Mouse (Mus musculus) heart, embryonic 16.5 days (tissue): ENCODE data around the gene Rps11. TPM values are rescaled to one million over a fixed set of nuclear protein-coding genes. Genes with fewer than 3 reads are reported as not detected.
A peak's percentile ranks its signal among the peaks of the same experiment; 100 is the strongest.

Source experiments
- ATAC-seq: fragments of 200-750 bp; cut with Nextera tagmentation; replicated peaks from 2 replicates; pipeline ENCODE4 v1.8.0; 2017; ENCODE audit warnings: moderate number of reproducible peaks; ENCODE audit not compliant: insufficient read depth, low FRiP score; ENCODE audit errors: extremely low read depth
- H3K27ac ChIP-seq: fragments of 300-500 bp; sonication (generic); 2 replicates; pipeline ENCODE4 v1.5.1; 2014; ENCODE audit warnings: mild to moderate bottlenecking, low read length, control low read depth, moderate library complexity
- H3K27me3 ChIP-seq: fragments of 300-500 bp; sonication (generic); 2 replicates; pipeline ENCODE4 v1.6.1; 2014; ENCODE audit warnings: low read length, mixed read lengths; ENCODE audit not compliant: control insufficient read depth, insufficient read depth
- H3K36me3 ChIP-seq: fragments of 300-500 bp; sonication (generic); 2 replicates; pipeline ENCODE4 v1.6.1; 2014; ENCODE audit not compliant: control insufficient read depth, insufficient read depth
- H3K4me1 ChIP-seq: fragments of 300-500 bp; sonication (generic); 2 replicates; pipeline ENCODE4 v1.6.1; 2014; ENCODE audit warnings: low read length, mixed read lengths; ENCODE audit not compliant: control insufficient read depth, insufficient read depth
- H3K4me2 ChIP-seq: fragments of 300-500 bp; sonication (generic); 2 replicates; pipeline ENCODE4 v1.6.1; 2014; ENCODE audit warnings: low read depth, mild to moderate bottlenecking, control low read depth, low read length
- H3K4me3 ChIP-seq: fragments of 300-500 bp; sonication (generic); 2 replicates; pipeline ENCODE4 v1.5.1; 2014; ENCODE audit warnings: mild to moderate bottlenecking, control low read depth, low read length
- H3K9ac ChIP-seq: fragments of 300-500 bp; sonication (generic); 2 replicates; pipeline ENCODE4 v1.6.1; 2014; ENCODE audit warnings: low read length, control low read depth
- H3K9me3 ChIP-seq: fragments of 300-500 bp; sonication (generic); replicated peaks from 2 replicates; pipeline ENCODE4 v1.6.1; 2016; ENCODE audit warnings: low read length; ENCODE audit not compliant: control insufficient read depth
- WGBS: fragments of 180-500 bp; shearing (Covaris S2); extraction: QIAGEN DNeasy Blood & Tissue Kit; methylation state at CpG from one replicate; pipeline ENCODE4 v1.1.7; 2014; 5-methylcytosine and 5-hydroxymethylcytosine counted together
- polyA plus RNA-seq: library from polyadenylated mRNA; unstranded; fragments of >200 nt; fragmentation: Nextera tagmentation; extraction: Ambion mirVana; gene quantifications from 2 replicates; pipeline ENCODE4 v1.2.1, GENCODE M21; 2015

Rps11 gene
- polyA plus RNA-seq, 1 experiment from 2014 or later = 812 TPM

- no peak for ATAC-seq
- peak overlapping the region; percentile 76 for H3K4me2 ChIP-seq
- H3K4me1 ChIP-seq = peaks cover 15% of the 10 kb centered on the region
- H3K36me3 ChIP-seq = peaks cover 16% of the 10 kb centered on the region
- no peaks in the 10 kb centered on the region for H3K27me3 ChIP-seq
- peak overlapping the region; percentile 83 for H3K27ac ChIP-seq
- no peaks in the 10 kb centered on the region for H3K9me3 ChIP-seq
- peak overlapping the region; percentile 59 for H3K4me3 ChIP-seq
- H3K9ac ChIP-seq = peak overlapping the region; percentile 71; the same call in 1 of the 2 replicates
- 76% methylated on average over 13 of the region's 13 CpGs for WGBS
These were observed 33.8 kb downstream of the Rps11 start for GRCm38 (mm10) chr7:45090251-45090977.

GRCm38 (mm10) chr7:45088597-45088996, 35.6 kb downstream of the Rps11 start:
- WGBS = 92% methylated on average over 17 of the region's 17 CpGs
- H3K4me2 ChIP-seq = no peak overlapping the region
- H3K27ac ChIP-seq = no peak overlapping the region
- H3K4me3 ChIP-seq = no peak overlapping the region
- H3K27me3 ChIP-seq = no peaks in the 10 kb centered on the region
- H3K9me3 ChIP-seq = no peaks in the 10 kb centered on the region
- ATAC-seq = no peak
- H3K4me1 ChIP-seq = peaks cover 15% of the 10 kb centered on the region
- H3K9ac ChIP-seq = no peak overlapping the region
- peaks cover 19% of the 10 kb centered on the region for H3K36me3 ChIP-seq

- H3K36me3 ChIP-seq = peaks cover 19% of the 10 kb centered on the region
- WGBS = 79% methylated on average over 4 of the region's 4 CpGs
- H3K4me3 ChIP-seq = no peak overlapping the region
- no peak overlapping the region for H3K9ac ChIP-seq
- H3K9me3 ChIP-seq = no peaks in the 10 kb centered on the region
- no peak overlapping the region for H3K4me2 ChIP-seq
- ATAC-seq = no peak
- H3K27ac ChIP-seq = no peak overlapping the region
- peaks cover 6% of the 10 kb centered on the region for H3K4me1 ChIP-seq
- no peaks in the 10 kb centered on the region for H3K27me3 ChIP-seq
These were observed 38.2 kb downstream of the Rps11 start for GRCm38 (mm10) chr7:45086084-45086483.

- H3K9me3 ChIP-seq = no peaks in the 10 kb centered on the region
- no peak overlapping the region for H3K27ac ChIP-seq
- WGBS = 75% methylated on average over 22 of the region's 22 CpGs
- ATAC-seq = no peak
- no peak overlapping the region for H3K4me3 ChIP-seq
- 0 out of 2 replicates have a peak, but pooled peaks cover under 1% of the 10 kb centered on the region for H3K4me1 ChIP-seq
- H3K36me3 ChIP-seq = peaks cover 15% of the 10 kb centered on the region
- no peak overlapping the region for H3K9ac ChIP-seq
- peak overlapping the region; percentile 2; the same call in 1 of the 2 replicates for H3K4me2 ChIP-seq
- H3K27me3 ChIP-seq = no peaks in the 10 kb centered on the region
These were observed 40.8 kb downstream of the Rps11 start for GRCm38 (mm10) chr7:45083300-45083890.

GRCm38 (mm10) chr7:45082401-45083299, 41.6 kb downstream of the Rps11 start:
- ATAC-seq = no peak
- H3K4me2 ChIP-seq = no peak overlapping the region
- no peaks in the 10 kb centered on the region for H3K27me3 ChIP-seq
- H3K9ac ChIP-seq = no peak overlapping the region
- WGBS = 66% methylated on average over 25 of the region's 25 CpGs
- no peak overlapping the region for H3K4me3 ChIP-seq
- H3K9me3 ChIP-seq = no peaks in the 10 kb centered on the region
- peak overlapping the region; percentile 12 for H3K27ac ChIP-seq
- H3K36me3 ChIP-seq = peaks cover 15% of the 10 kb centered on the region
- 0 out of 2 replicates have a peak, but pooled peaks cover 2% of the 10 kb centered on the region for H3K4me1 ChIP-seq

GRCm38 (mm10) chr7:45081016-45081415, 43.2 kb downstream of the Rps11 start:
- no peak overlapping the region for H3K4me3 ChIP-seq
- H3K4me2 ChIP-seq = no peak overlapping the region
- H3K9me3 ChIP-seq = no peaks in the 10 kb centered on the region
- 57% methylated on average over 5 of the region's 5 CpGs for WGBS
- H3K27me3 ChIP-seq = no peaks in the 10 kb centered on the region
- H3K36me3 ChIP-seq = peaks cover 17% of the 10 kb centered on the region
- no peak for ATAC-seq
- no peak overlapping the region for H3K27ac ChIP-seq
- H3K9ac ChIP-seq = no peak overlapping the region
- peaks cover 3% of the 10 kb centered on the region for H3K4me1 ChIP-seq

- peaks cover 23% of the 10 kb centered on the region for H3K36me3 ChIP-seq
- no peak overlapping the region for H3K27ac ChIP-seq
- 0 out of 2 replicates have a peak overlapping the region, but pooled peaks have one; percentile 1 for H3K4me2 ChIP-seq
- no peaks in the 10 kb centered on the region for H3K27me3 ChIP-seq
- peaks cover 15% of the 10 kb centered on the region for H3K4me1 ChIP-seq
- ATAC-seq = 0 out of 2 replicates have a peak, but pooled peaks have one; percentile 15
- H3K9me3 ChIP-seq = no peaks in the 10 kb centered on the region
- no peak overlapping the region for H3K4me3 ChIP-seq
- no peak overlapping the region for H3K9ac ChIP-seq
- WGBS = under 1% methylated on average over 10 of the region's 10 CpGs
These were observed 44.4 kb downstream of the Rps11 start for GRCm38 (mm10) chr7:45079856-45080255.

- Histone ChIP-seq H3K4me2 (no peak overlapping the region), H3K36me3 (peaks cover 22% of the 10 kb centered on the region), H3K9me3 (no peaks in the 10 kb centered on the region), H3K27ac (no peak overlapping the region), H3K27me3 (no peaks in the 10 kb centered on the region), H3K4me1 (peaks cover 17% of the 10 kb centered on the region), H3K9ac (no peak overlapping the region), H3K4me3 (no peak overlapping the region)
- no peak for ATAC-seq
- WGBS = 25% methylated on average over 9 of the region's 9 CpGs
These were observed 45.7 kb downstream of the Rps11 start for GRCm38 (mm10) chr7:45078513-45078912.
